Comparison of ENCODE assay signal across 19 mouse cellular contexts in the genomic region with DNA sequence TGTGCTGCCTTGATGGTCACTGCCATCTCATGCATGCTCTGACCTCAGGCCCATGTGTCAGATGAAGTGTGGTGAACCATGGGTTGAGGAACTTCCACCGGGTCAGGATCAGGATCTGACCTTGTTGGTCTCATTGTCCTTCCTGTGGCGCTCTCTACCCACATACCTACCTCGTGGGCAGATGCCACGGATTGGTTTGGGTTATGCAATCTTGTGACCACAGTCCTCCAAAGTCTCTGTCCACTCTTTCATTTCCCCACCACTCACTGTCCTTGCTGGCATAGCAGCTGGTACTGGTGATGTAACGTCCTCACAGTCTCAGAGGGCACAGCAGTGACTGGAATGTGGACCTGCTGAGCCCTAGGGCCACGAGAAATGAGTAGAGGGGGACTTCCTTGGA.
A peak's percentile ranks its signal among the peaks of the same experiment; 100 is the strongest.
DNase-seq lines count a peak whose midpoint lies in the region; ATAC-seq and TF ChIP-seq lines count a peak whose summit lies in the region.
"Had no signal": no experiment of that assay in that cellular context is flagged by ENCODE, and none has a peak within 500 bp of the region (broad histone marks: within the 10 kb centered on the region; RNA-seq: fewer than 3 reads in every experiment).

No protein-coding gene starts in this region.

- DNase-seq in kidney, adult 18-20 months, result peak; percentile 29
- no peak for DNase-seq in kidney, postnatal 14 days
- no peak for DNase-seq in lung, postnatal 0 days (ENCODE audit: low spot score)
- DNase-seq in lung, postnatal 10 days, result no peak
- DNase-seq in adrenal gland, postnatal 25 days, result peak; percentile 39
- no peak for DNase-seq in layer of hippocampus, adult 11-12 months (ENCODE audit: low spot score)
- DNase-seq in cerebellum, postnatal 4 days (ENCODE audit: low spot score in 2 of 2), result no peak
- DNase-seq: cerebellum, adult 11 months; cerebellum, postnatal 25 days; forebrain, postnatal 0 days; heart, postnatal 4 days; right cerebral cortex, adult 18-20 months; thymus, adult 2 months had no signal

- no peak for TF ChIP-seq EP300 in lung, postnatal 0 days (IDR thresholded peaks at IDR 0.05)

- H3K36me3 ChIP-seq in lung, postnatal 0 days (ENCODE audit: insufficient read depth, low read length), result no peaks in the 10 kb centered on the region
- H3K36me3 ChIP-seq: embryonic facial prominence, embryonic 12.5 days; heart, embryonic 13.5 days; limb, embryonic 15.5 days; midbrain, embryonic 15.5 days had no signal

- TF ChIP-seq CTCF in lung, postnatal 0 days (IDR thresholded peaks at IDR 0.05), result no peak

- no peak overlapping the region for H3K4me2 ChIP-seq in lung, postnatal 0 days (replicated peaks; ENCODE audit: low read depth, low read length)
- H3K4me2 ChIP-seq: embryonic facial prominence, embryonic 12.5 days; heart, embryonic 13.5 days; limb, embryonic 15.5 days; midbrain, embryonic 15.5 days had no signal

- no peak overlapping the region for H3K4me3 ChIP-seq in lung, postnatal 0 days (ENCODE audit: low read depth, low read length)
- H3K4me3 ChIP-seq: embryonic facial prominence, embryonic 12.5 days; heart, embryonic 13.5 days; limb, embryonic 15.5 days; midbrain, embryonic 15.5 days had no signal

- H3K27me3 ChIP-seq in lung, postnatal 0 days (replicated peaks; ENCODE audit: insufficient read depth, low read length), result no peaks in the 10 kb centered on the region
- H3K27me3 ChIP-seq: embryonic facial prominence, embryonic 12.5 days; heart, embryonic 13.5 days; limb, embryonic 15.5 days; midbrain, embryonic 15.5 days had no signal

- ATAC-seq in lung, postnatal 0 days, result peak; percentile 17; the same call in 1 of the 2 replicates
- peak; percentile 88 for ATAC-seq in megakaryocyte progenitor cell, adult 5-6 weeks (replicated peaks; ENCODE audit: poor library complexity)
- ATAC-seq: forebrain, postnatal 0 days; hindbrain, embryonic 16.5 days; midbrain, embryonic 15.5 days had no signal

- WGBS in lung, postnatal 0 days, result 77% methylated on average over 6 of the region's 6 CpGs

- H3K9ac ChIP-seq in lung, postnatal 0 days (replicated peaks; ENCODE audit: low read depth), result no peak overlapping the region
- H3K9ac ChIP-seq: embryonic facial prominence, embryonic 12.5 days; forebrain, postnatal 0 days; heart, embryonic 13.5 days; limb, embryonic 15.5 days; midbrain, embryonic 15.5 days had no signal

- H3K9me3 ChIP-seq in lung, postnatal 0 days (ENCODE audit: low read length), result no peaks in the 10 kb centered on the region
- H3K9me3 ChIP-seq: embryonic facial prominence, embryonic 12.5 days; heart, embryonic 13.5 days; limb, embryonic 15.5 days; midbrain, embryonic 15.5 days had no signal

- no peaks in the 10 kb centered on the region for H3K4me1 ChIP-seq in lung, postnatal 0 days (ENCODE audit: insufficient read depth, low read depth, low read length)
- H3K4me1 ChIP-seq: embryonic facial prominence, embryonic 12.5 days had no signal

- no peak overlapping the region for H3K27ac ChIP-seq in lung, postnatal 0 days (ENCODE audit: low read length)
- H3K27ac ChIP-seq: embryonic facial prominence, embryonic 12.5 days; heart, embryonic 13.5 days; limb, embryonic 15.5 days; midbrain, embryonic 15.5 days had no signal

Comparison
In these comparisons a context has a peak if more than half of its experiments do, and no peak if none do; other contexts are left out.
1. DNase-seq: peak in kidney, adult 18-20 months (single experiment) and adrenal gland, postnatal 25 days (single experiment); none in kidney, postnatal 14 days (single experiment), lung, postnatal 0 days (single experiment), lung, postnatal 10 days (single experiment), layer of hippocampus, adult 11-12 months (single experiment) and cerebellum, postnatal 4 days (0 of 2).